Mouse (Mus musculus) forelimb bud, embryonic 11.5 days (tissue): ENCODE data around the gene Mrps9.
"Not testable (repeated sequence)": the region's sequence is repeated elsewhere in the genome, so short reads cannot be mapped to it uniquely, and the experiment has no call there.

Source experiments
- DNase-seq: peaks from one replicate; pipeline ENCODE4 v3.0.0-alpha.2; 2012; ENCODE audit warnings: low read depth, low spot score

The Mrps9 gene

GRCm38 (mm10) chr1:42850663-42851397, at the start of gene Mrps9:
Gene Mrps9 (plus strand): TSS chr1:42851233.
- peak; percentile 100 for DNase-seq

GRCm38 (mm10) chr1:42813301-42813845, 37.7 kb upstream of the Mrps9 start:
- DNase-seq, result no peak

GRCm38 (mm10) chr1:42814798-42815619, 36.0 kb upstream of the Mrps9 start:
- DNase-seq, result no peak

- no peak for DNase-seq
Observed at GRCm38 (mm10) chr1:42851398-42851767, 350 bp downstream of the Mrps9 start.

- DNase-seq, result no peak
Observed at GRCm38 (mm10) chr1:42851810-42852209, 777 bp downstream of the Mrps9 start.

GRCm38 (mm10) chr1:42864719-42865250, 13.8 kb downstream of the Mrps9 start:
- no peak for DNase-seq

- no peak for DNase-seq
Observed at GRCm38 (mm10) chr1:42865336-42865939, 14.4 kb downstream of the Mrps9 start.

- DNase-seq, result no peak
Observed at GRCm38 (mm10) chr1:42865986-42866385, 15.0 kb downstream of the Mrps9 start.

GRCm38 (mm10) chr1:42867188-42867587, 16.2 kb downstream of the Mrps9 start:
- DNase-seq, result no peak

GRCm38 (mm10) chr1:42874174-42874573, 23.1 kb downstream of the Mrps9 start:
- no peak for DNase-seq

GRCm38 (mm10) chr1:42875271-42875670, 24.2 kb downstream of the Mrps9 start:
- no peak for DNase-seq

- DNase-seq, result no peak
Observed at GRCm38 (mm10) chr1:42876463-42877093, 25.5 kb downstream of the Mrps9 start.

GRCm38 (mm10) chr1:42877264-42877663, 26.2 kb downstream of the Mrps9 start:
- no peak for DNase-seq

GRCm38 (mm10) chr1:42878851-42879250, 27.8 kb downstream of the Mrps9 start:
- DNase-seq, result no peak

- no peak for DNase-seq
Observed at GRCm38 (mm10) chr1:42882258-42882657, 31.2 kb downstream of the Mrps9 start.

GRCm38 (mm10) chr1:42883418-42883817, 32.4 kb downstream of the Mrps9 start:
- DNase-seq, result not testable (repeated sequence)

- no peak for DNase-seq
Observed at GRCm38 (mm10) chr1:42887835-42888234, 36.8 kb downstream of the Mrps9 start.

GRCm38 (mm10) chr1:42888541-42889349, 37.7 kb downstream of the Mrps9 start:
- no peak for DNase-seq

- DNase-seq, result no peak
Observed at GRCm38 (mm10) chr1:42889421-42889887, 38.4 kb downstream of the Mrps9 start.

- DNase-seq, result no peak
Observed at GRCm38 (mm10) chr1:42894695-42895094, 43.7 kb downstream of the Mrps9 start.
